Mouse (Mus musculus) forebrain, embryonic 10.5 days (tissue): ENCODE data around the gene Gm12117. TPM values are rescaled to one million over a fixed set of nuclear protein-coding genes. Genes with fewer than 3 reads are reported as not detected.
A peak's percentile ranks its signal among the peaks of the same experiment; 100 is the strongest.

Source experiments
- DNase-seq: peaks from one replicate; pipeline ENCODE4 v3.0.0-alpha.2; 2017; ENCODE audit warnings: low spot score; ENCODE audit errors: extremely low spot score
- H3K27ac ChIP-seq: fragments of 300-500 bp; sonication (generic); 2 replicates; pipeline ENCODE4 v1.5.1; 2016; ENCODE audit warnings: mild to moderate bottlenecking
- H3K27me3 ChIP-seq: fragments of 300-500 bp; sonication (generic); 2 replicates; pipeline ENCODE4 v1.6.1; 2016; ENCODE audit warnings: mild to moderate bottlenecking; ENCODE audit not compliant: poor library complexity, severe bottlenecking
- H3K36me3 ChIP-seq: fragments of 300-500 bp; sonication (generic); replicated peaks from 2 replicates; pipeline ENCODE4 v1.6.1; 2016; ENCODE audit warnings: mild to moderate bottlenecking, moderate library complexity
- H3K4me1 ChIP-seq: fragments of 300-500 bp; sonication (generic); 2 replicates; pipeline ENCODE4 v1.6.1; 2016
- H3K4me3 ChIP-seq: fragments of 300-500 bp; sonication (generic); 2 replicates; pipeline ENCODE4 v1.5.1; 2016; ENCODE audit warnings: mild to moderate bottlenecking, moderate library complexity
- H3K9me3 ChIP-seq: fragments of 300-500 bp; sonication (generic); 2 replicates; pipeline ENCODE4 v1.6.1; 2016; ENCODE audit warnings: mild to moderate bottlenecking, moderate library complexity
- WGBS: fragments of 180-500 bp; shearing (Covaris S2); methylation state at CpG from one replicate; pipeline ENCODE4 v1.1.7; 2016; 5-methylcytosine and 5-hydroxymethylcytosine counted together
- polyA plus RNA-seq: library from polyadenylated mRNA; unstranded; fragments of >200 nt; fragmentation: Nextera tagmentation; extraction: Ambion mirVana; gene quantifications from 2 replicates; pipeline ENCODE4 v1.2.1, GENCODE M21; 2016

The Gm12117 gene
- polyA plus RNA-seq, result not detected in 2 replicates

DNA sequence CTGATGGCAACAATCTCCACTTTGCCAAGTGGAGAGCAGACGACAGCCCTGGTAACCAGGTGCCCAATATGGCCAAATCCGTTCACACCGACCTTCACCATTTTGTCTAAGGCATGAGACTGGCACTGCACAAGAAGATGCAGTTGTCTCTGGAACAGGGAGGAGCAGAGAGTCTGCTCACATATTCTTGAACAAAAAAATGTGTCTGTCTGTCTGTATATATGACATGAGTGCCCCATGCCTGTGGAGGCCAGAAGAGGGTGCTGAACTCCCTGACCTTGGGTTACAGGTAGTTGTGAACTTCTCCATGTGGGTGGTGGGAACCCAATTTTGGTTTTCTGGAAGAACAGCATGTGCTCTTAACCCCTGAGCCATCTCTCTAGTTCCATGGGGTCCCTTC lies at the start of gene Gm12117:
Gene Gm12117 (minus strand): TSS at position 101 of the 400 bp plus-strand sequence.
- Histone ChIP-seq H3K9me3 (no peaks in the 10 kb centered on the region), H3K4me3 (no peak within 1 kb of the TSS), H3K4me1 (no peaks in the 10 kb centered on the region), H3K27ac (no peak within 1 kb of the TSS), H3K36me3 (no peaks in the 10 kb centered on the region; the same call in 1 of the 2 replicates), H3K27me3 (no peaks in the 10 kb centered on the region)
- 95% methylated on average over 3 of the region's 3 CpGs for WGBS
- DNase-seq, result no peak

DNA sequence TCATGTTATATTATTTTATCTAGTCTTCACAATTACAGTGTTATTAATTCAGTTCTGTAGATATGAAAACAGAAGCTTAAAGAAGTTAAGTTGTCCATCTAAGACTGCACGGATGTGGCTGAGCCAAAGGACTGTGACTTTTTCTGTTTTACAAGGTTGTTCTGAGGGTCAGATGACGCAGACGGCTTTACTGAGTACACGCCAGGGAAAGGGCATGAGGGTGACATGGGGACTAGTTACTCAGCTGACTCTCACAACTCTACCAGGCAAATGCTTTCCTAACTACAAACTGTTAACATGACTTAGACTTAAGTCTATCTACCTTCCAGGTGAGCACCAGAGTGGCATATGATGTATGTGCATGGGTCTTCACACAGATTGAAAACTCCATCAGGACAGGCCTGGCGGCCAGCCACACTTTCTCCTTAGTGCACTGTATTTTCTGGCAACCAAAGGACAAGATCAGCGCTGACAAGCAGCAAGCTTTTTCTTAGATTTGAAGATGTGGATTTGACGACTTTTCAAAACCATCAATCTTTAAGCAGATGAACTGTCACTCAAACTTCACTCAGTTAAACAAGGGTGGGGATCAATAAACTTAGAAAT lies 42.6 kb upstream of the Gm12117 start:
- H3K9me3 ChIP-seq, result no peaks in the 10 kb centered on the region
- 92% methylated on average over 7 of the region's 7 CpGs for WGBS
- H3K36me3 ChIP-seq, result no peaks in the 10 kb centered on the region
- H3K4me3 ChIP-seq, result no peak overlapping the region
- H3K27ac ChIP-seq, result no peak overlapping the region
- DNase-seq, result no peak
- no peaks in the 10 kb centered on the region for H3K4me1 ChIP-seq
- H3K27me3 ChIP-seq, result no peaks in the 10 kb centered on the region

DNA sequence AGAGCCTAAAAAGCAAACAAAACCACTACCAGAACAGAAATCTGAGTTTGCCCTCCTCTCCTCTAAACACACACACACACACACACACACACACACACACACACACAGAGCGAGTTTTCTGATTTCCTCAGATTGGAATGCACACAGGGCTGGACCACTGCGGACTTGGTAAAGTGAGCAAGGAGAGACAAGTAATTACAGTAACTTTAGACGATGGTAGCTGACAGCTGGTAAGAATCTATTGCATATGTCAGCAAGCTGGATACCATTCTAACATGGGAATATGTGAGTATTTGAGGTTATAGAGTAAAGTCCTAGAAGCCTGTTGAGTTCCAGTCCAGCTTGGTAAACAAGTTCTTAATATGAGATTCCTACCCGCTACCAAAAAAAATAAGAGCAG lies 33.0 kb upstream of the Gm12117 start:
- no peaks in the 10 kb centered on the region for H3K9me3 ChIP-seq
- no peaks in the 10 kb centered on the region for H3K36me3 ChIP-seq
- 81% methylated on average over 4 of the region's 4 CpGs for WGBS
- 0 out of 2 replicates have a peak, but pooled peaks cover 3% of the 10 kb centered on the region for H3K4me1 ChIP-seq
- no peaks in the 10 kb centered on the region for H3K27me3 ChIP-seq
- no peak overlapping the region for H3K4me3 ChIP-seq
- no peak for DNase-seq
- no peak overlapping the region for H3K27ac ChIP-seq

DNA sequence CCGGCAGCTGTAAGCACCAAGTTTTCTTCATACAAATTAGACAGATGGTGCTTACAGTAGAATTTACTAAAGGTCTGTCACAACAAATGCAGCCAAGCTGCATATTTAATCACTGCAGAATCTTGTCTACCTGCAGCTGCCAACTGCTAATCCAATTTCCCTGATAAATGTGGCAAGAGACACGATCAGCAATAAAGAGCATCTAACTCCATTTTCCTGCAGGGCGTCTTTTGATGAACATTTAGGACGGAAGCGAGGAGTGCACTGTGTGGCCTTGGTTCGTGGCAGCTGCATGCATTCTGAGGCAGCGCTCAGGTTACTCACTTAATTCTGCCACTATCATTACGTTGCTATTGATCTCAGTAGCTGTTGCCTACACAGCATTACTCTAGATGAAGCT lies 24.3 kb upstream of the Gm12117 start:
- Histone ChIP-seq H3K27ac (no peak overlapping the region), H3K4me3 (no peak overlapping the region), H3K27me3 (no peaks in the 10 kb centered on the region), H3K36me3 (no peaks in the 10 kb centered on the region), H3K9me3 (no peaks in the 10 kb centered on the region), H3K4me1 (peaks cover 9% of the 10 kb centered on the region; the same call in 1 of the 2 replicates)
- WGBS, result 69% methylated on average over 8 of the region's 8 CpGs
- DNase-seq, result no peak

DNA sequence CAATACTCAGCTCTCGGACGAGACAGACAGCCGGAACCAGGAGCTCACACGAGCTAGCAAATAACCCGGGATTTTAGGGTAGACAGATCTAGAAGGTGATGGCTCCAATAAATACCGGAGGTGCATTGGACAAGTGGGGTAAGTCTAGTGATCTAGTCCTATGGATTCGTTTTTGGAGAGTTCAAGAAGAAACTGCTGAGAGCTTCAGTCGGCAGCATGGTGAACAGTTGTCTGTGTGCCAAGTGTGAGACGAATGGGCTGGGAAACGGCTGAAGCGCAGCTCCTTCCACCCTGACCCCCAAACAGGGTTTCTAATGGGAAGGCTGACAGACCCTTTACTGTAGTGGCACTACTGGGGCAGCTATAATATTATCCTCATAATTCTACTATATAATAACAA lies 22.8 kb upstream of the Gm12117 start:
- Histone ChIP-seq H3K4me3 (no peak overlapping the region), H3K36me3 (no peaks in the 10 kb centered on the region), H3K27ac (no peak overlapping the region), H3K9me3 (no peaks in the 10 kb centered on the region), H3K4me1 (peaks cover 9% of the 10 kb centered on the region; the same call in 1 of the 2 replicates), H3K27me3 (no peaks in the 10 kb centered on the region)
- DNase-seq, result no peak
- 86% methylated on average over 11 of the region's 11 CpGs for WGBS

DNA sequence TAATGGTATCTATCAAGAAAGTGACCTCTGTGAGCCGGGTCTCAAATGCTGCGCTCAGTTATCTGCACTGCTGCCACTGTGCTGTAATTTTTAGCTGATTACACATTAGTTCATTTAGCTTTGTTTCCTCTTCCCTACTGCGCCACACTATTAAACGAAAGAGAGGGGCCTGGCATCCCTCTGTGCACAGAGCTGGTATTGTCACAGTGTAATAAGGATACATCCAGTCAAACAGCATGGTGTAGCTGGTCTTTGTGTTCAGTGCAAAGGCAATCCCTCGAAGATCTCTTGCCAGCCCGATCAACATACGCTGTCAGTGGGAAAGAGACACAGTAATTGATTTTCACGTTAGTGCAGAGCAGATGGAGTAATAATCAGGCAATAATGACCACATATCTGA lies 20.6 kb upstream of the Gm12117 start:
- no peak overlapping the region for H3K4me3 ChIP-seq
- H3K4me1 ChIP-seq, result peaks cover 16% of the 10 kb centered on the region; the same call in 1 of the 2 replicates
- no peak for DNase-seq
- no peaks in the 10 kb centered on the region for H3K27me3 ChIP-seq
- H3K27ac ChIP-seq, result no peak overlapping the region
- no peaks in the 10 kb centered on the region for H3K36me3 ChIP-seq
- WGBS, result 66% methylated on average over 8 of the region's 8 CpGs
- H3K9me3 ChIP-seq, result no peaks in the 10 kb centered on the region

DNA sequence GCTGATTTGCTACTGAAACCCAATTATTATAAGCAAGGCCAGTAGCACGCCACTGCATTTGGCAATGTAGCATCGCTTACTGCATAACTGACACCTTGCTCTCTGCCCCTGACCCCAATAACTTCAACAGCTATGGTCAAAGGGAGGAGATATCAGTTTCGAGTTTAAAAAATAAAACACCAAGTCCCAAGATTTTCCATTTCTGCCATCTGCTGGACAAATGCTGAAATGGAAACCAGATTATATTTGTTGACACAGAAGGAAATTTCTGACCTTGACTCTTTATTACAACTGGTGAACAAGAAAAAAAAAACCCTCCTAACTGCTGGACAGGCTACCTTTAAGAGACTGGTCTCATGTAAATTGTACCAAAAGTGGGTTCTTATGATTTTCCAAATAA lies 18.9 kb upstream of the Gm12117 start:
- DNase-seq, result no peak
- H3K36me3 ChIP-seq, result no peaks in the 10 kb centered on the region
- H3K27ac ChIP-seq, result no peak overlapping the region
- no peaks in the 10 kb centered on the region for H3K9me3 ChIP-seq
- H3K4me3 ChIP-seq, result no peak overlapping the region
- H3K4me1 ChIP-seq, result peaks cover 13% of the 10 kb centered on the region; the same call in 1 of the 2 replicates
- 62% methylated on average over 3 of the region's 3 CpGs for WGBS
- H3K27me3 ChIP-seq, result no peaks in the 10 kb centered on the region

DNA sequence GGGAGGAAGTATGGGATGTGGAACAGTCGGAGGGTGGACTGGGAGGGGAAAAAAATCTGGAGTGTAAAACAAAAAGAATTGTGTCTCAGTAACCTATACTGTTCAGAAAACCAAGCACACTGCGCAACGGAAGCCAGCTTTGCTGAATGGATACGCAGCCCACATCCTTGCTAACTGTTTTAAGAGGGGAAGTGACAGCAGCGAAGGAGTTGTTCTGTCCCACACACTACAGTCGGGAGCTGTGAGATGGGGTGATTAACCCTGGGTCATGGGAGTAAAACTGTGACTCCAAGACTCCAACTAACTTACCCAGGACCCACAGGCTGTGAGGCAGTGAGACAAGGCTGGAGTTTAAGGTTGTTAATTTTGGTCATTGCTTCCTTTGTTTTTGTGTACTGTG lies 17.5 kb upstream of the Gm12117 start:
- no peak for DNase-seq
- 82% methylated on average over 6 of the region's 6 CpGs for WGBS
- no peaks in the 10 kb centered on the region for H3K36me3 ChIP-seq
- no peak overlapping the region for H3K4me3 ChIP-seq
- H3K27me3 ChIP-seq, result no peaks in the 10 kb centered on the region
- H3K27ac ChIP-seq, result no peak overlapping the region
- H3K9me3 ChIP-seq, result no peaks in the 10 kb centered on the region
- peaks cover 13% of the 10 kb centered on the region; the same call in 1 of the 2 replicates for H3K4me1 ChIP-seq

DNA sequence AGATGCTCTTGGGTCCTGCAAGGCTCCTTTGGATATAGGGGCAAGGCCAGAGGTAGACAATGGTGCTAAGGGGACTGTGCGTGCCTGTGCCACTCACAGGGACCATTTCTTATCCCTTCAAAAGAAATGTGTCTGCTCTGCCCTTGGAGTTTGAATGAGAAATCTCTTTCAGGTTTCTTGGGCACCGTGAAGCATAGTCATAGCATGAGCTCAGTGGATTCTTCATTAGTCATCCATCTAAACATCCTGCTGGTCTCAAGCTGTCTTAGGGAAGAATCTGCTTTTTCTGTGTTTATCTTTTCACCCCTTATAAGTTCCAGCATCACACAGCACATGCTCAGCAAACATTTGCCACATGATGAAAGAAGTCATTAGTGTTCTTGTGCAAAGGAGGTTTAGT lies 2.0 kb upstream of the Gm12117 start:
- 94% methylated on average over 2 of the region's 2 CpGs for WGBS

DNA sequence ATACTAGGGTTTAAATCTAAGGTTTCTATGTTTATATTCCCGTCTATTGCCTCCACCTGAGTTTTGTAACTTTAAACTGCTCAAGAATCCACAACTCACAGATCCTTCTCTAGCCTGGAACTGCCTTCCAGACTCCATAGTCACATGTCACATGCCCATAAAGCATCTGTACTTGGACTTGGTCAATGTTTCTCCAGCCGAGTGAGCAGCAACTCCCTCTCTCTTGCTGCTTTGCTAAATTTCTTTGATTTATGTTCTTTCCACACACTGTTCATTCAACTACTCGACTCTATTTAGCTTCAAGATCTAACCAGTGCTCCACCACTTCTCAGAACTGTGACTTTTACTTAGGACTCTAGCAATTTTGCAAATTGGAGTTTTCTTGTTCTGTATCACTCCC lies 1.7 kb downstream of the Gm12117 start:
- no peaks in the 10 kb centered on the region for H3K4me1 ChIP-seq
- no peak overlapping the region for H3K4me3 ChIP-seq
- no peaks in the 10 kb centered on the region; the same call in 1 of the 2 replicates for H3K36me3 ChIP-seq
- no peak for DNase-seq
- H3K27me3 ChIP-seq, result no peaks in the 10 kb centered on the region
- H3K9me3 ChIP-seq, result no peaks in the 10 kb centered on the region
- no peak overlapping the region for H3K27ac ChIP-seq
- 83% methylated on average over 3 of the region's 3 CpGs for WGBS

More for the DNA sequence above, 2.0 kb upstream of the Gm12117 start:
- H3K27me3 ChIP-seq, result no peaks in the 10 kb centered on the region
- no peak overlapping the region for H3K27ac ChIP-seq
- DNase-seq, result no peak
- no peaks in the 10 kb centered on the region; the same call in 1 of the 2 replicates for H3K36me3 ChIP-seq
- no peak overlapping the region for H3K4me3 ChIP-seq
- H3K4me1 ChIP-seq, result no peaks in the 10 kb centered on the region
- no peaks in the 10 kb centered on the region for H3K9me3 ChIP-seq

DNA sequence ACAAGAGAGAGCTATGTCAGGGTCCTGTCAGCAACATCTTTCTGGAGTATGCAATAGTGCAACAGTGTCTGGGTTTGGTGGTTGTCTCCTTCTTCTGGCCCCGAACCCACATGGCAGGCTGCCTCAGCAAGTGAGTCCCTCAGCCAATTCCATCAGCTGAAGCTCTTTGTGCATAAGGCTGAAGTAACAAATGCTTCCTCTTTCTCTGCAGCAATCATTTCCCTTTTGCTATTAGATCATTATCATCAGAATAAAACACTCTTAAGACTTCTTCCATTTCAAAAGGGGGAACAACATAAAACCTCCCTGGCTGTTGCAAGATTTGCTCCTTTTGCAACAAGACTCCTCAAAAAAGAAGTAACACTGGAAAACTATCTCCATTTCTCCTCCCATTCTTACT lies 2.2 kb downstream of the Gm12117 start:
- WGBS, result 81% methylated on average over 1 of the region's 1 CpGs
- no peaks in the 10 kb centered on the region for H3K4me1 ChIP-seq
- H3K27ac ChIP-seq, result no peak overlapping the region
- H3K27me3 ChIP-seq, result no peaks in the 10 kb centered on the region
- no peaks in the 10 kb centered on the region; the same call in 1 of the 2 replicates for H3K36me3 ChIP-seq
- no peaks in the 10 kb centered on the region for H3K9me3 ChIP-seq
- DNase-seq, result no peak
- H3K4me3 ChIP-seq, result no peak overlapping the region

DNA sequence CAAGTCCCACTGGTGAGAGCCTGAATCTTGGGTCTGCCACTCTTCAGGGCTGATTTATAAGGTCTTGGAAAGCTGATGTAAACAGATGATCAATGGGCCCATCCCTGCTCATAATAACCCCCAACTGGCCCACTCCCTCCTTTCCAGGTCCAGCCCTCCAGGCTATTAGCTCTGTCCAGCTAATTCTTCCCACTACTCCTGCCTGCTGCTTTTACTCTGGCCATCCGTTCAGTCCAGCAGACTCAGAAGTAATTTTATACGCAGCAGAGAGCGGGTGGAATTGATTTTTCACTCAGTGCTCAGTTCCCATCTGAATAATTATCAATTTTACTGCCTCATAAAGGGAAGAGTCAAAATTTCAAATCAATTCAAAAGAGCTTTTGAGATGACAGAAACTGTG lies 36.2 kb downstream of the Gm12117 start:
- 76% methylated on average over 3 of the region's 3 CpGs for WGBS
- H3K27me3 ChIP-seq, result no peaks in the 10 kb centered on the region
- H3K27ac ChIP-seq, result no peak overlapping the region

DNA sequence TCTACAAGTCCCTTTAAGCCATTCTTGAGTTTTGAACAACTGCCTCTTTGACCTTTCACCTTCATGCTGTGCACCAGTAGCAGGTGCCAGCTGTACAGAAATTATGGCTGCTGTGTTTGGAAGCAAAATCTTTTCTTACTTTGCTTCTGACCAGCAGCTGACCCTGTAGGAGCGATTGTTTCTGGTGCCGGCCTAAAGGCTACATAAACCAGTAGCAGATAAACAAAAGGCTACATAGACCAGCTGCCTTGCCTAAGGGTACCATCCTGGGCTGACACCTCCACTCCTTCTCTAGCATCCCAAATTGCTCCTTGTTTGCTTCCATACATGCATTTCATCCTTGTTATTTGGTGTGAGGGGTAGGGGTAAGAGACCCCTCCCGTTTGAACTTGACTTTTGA lies 42.4 kb downstream of the Gm12117 start:
- Histone ChIP-seq H3K36me3 (no peaks in the 10 kb centered on the region), H3K4me3 (no peak overlapping the region), H3K4me1 (peaks cover 5% of the 10 kb centered on the region; the same call in 1 of the 2 replicates), H3K27me3 (no peaks in the 10 kb centered on the region), H3K9me3 (no peaks in the 10 kb centered on the region), H3K27ac (no peak overlapping the region)
- WGBS, result 69% methylated on average over 3 of the region's 3 CpGs
- peak; percentile 11 for DNase-seq

More for the DNA sequence above, 36.2 kb downstream of the Gm12117 start:
- Histone ChIP-seq H3K36me3 (no peaks in the 10 kb centered on the region), H3K4me3 (no peak overlapping the region), H3K4me1 (no peaks in the 10 kb centered on the region), H3K9me3 (no peaks in the 10 kb centered on the region)
- no peak for DNase-seq
